Mouse (Mus musculus) mouse trophoblast stem cell (cell line): Measurements from ENCODE around the gene Rpl28.
"Not testable (repeated sequence)": the region's sequence is repeated elsewhere in the genome, so short reads cannot be mapped to it uniquely, and the experiment has no call there.

Source experiments
- in situ Hi-C, 2 experiments: fragments of 300-500 bp; cut with MseI, MboI; formaldehyde crosslinking; loops; 2 replicates in 1 of 2; 3 replicates in 1 of 2; pipeline ENCODE4 v1.15.1; 2025

The Rpl28 gene

DNA sequence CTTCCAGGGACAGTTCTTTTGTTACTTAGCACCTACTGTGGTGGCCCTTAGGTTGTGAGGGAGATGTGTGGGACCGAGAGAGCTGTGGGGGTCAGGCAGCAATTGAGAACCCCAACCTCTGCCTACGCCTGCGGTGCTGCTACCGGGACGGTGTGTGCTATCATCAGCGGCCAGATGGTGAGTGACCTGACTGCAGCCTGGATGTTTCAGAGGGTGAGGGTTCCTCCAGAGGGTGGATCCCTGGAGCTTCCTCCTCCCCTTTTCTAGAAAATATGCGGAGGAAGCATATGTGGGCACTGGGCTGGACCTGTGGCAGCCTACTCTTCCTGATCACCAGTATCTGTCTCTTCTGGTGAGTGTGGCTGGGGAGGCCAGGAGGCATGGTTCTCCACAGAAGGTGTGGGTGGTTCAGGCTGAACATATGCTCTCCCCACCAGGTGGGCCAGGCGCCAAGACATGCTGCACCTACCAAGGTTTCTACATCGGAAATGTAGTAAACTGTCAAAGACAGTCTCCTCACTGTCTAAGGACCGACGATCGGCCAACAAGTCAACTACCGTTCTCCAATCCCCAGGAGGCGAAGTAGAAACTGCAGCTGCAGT, 8.9 kb upstream of the Rpl28 start:
- in situ Hi-C loops = no loop called here

DNA sequence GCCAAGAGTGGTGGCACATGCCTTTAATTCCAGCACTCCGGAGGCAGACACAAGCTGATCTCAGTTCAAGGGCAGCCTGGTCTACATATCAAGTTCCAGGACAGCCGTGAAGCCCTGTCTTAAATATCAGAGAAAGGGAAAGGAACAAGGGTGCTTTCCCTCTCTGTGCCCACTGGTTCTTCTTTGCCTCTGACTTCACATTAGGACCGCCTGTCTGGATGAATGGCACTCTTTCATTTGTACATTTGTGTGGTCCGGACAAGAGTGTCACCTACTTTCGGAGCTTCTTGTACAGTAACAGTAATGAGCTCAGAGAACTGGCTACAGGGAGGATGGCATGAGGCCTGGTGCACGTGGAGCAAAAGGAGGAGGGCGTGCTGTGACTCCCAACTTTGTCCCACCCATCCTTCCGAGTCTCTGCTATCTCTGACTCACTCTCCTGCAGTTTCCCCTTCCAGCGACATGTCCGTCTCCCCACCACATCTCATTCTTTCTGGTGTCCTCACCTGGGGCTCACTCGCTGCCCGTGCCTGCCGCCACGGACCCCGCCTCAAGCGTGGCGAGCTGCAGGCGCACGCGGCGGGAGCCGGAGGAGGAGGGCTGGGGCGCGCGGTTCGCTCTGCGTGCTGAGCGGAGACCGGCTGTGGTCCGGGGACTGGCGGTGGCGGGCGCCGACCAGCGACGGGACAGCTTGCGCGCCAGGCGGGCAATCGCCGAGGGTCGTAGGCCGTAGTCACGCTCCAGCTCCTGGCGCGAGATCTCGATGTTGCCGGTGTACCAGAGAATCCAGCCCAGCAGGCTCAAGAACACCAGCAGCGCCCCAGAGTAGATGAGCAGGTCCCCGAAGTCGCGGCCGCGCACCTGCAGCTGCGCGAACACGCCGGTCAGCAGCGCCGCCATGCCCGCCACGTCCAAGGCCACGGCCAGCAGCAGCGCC, 3.9 kb upstream of the Rpl28 start:
- in situ Hi-C loops = no loop called here

DNA sequence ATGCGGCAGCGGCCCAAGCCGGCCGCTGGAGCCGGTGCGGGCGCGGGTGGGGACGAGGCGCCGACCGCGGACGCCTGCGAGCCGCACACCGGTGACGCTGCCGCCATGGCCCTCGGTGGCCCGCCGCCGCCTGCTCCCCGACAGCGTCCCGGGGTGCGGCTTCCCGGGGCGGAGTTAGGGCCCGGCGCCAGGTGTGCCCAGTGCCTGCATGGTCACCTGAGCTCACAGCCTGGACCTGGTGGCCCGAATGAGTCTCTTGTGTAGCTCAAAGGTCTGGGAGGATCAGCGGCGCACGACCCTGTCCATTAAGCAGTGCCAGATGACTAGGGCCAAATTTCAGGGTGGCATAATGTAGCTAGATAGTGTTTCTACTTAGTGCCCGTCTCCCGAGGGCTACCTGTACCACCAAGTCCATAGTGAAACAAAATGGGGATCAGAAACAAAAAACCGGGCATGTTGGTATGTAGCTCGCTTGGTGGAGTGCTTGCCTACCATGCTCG, 3.2 kb upstream of the Rpl28 start, which contains the start of gene Tmem238:
Gene Tmem238 (minus strand): TSS at position 221 of the 500 bp plus-strand sequence.
- in situ Hi-C loops = no loop called here

DNA sequence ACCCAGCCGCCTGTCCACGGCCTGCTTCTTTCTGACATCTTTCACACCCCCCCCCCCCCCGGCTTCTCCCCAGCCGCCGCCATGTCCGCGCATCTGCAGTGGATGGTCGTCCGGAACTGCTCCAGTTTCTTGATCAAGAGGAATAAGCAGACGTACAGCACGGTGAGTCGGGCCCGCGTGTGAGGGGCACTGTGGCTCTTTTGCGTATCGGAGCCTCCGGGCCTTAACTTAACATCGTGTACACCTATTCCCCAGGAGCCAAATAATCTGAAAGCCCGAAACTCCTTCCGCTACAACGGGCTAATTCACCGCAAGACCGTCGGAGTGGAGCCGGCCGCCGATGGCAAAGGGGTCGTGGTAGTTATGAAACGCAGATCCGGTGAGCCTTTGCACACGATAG, 574 bp downstream of the Rpl28 start:
- in situ Hi-C loops = not testable (repeated sequence)

DNA sequence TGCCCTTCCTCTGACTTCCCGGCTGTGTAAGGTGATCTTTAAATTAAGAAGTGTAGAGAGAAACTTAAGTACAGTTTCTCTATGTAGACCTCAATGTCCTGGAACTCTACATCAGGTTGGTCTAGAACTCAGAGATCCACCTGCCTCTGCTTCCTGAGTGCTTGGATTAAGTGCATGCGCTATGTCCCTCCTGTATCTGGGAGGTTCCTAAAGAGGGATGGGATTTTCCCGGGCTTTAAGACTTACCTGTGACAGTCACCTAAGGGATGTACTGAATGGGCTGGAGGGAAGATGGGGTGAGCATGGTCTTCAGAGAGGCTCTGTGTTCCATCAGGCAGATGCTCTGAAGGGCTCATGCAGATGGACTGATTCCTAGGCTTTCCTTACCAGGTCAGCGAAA, 1.0 kb downstream of the Rpl28 start:
- in situ Hi-C loops = no loop called here

DNA sequence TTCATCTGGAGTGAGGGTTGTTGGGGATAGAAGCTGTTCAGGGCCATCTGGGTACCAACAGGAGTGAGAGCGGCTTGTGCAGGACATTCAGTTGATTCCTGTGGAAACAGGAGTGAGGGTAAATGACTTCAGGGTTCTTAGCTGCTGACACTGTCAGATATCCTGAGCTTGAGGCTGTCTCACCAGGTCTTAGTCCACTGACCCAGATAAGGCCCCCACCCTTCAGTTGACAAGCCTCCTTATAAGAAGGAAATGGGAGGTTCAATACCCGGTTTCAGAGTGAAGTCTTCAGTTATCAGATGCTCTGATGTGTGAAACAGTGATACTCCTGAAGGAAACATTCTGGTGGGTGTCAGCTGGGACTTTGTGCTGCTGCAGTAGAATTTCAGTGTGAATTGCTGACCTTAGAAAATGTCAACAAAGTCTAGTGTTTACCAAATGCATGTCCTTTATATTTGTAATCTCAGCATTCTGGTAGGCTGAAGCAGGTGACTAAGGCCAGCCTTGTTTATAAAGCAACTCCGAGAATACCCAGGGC, 2.0 kb downstream of the Rpl28 start:
- in situ Hi-C loops = no loop called here

DNA sequence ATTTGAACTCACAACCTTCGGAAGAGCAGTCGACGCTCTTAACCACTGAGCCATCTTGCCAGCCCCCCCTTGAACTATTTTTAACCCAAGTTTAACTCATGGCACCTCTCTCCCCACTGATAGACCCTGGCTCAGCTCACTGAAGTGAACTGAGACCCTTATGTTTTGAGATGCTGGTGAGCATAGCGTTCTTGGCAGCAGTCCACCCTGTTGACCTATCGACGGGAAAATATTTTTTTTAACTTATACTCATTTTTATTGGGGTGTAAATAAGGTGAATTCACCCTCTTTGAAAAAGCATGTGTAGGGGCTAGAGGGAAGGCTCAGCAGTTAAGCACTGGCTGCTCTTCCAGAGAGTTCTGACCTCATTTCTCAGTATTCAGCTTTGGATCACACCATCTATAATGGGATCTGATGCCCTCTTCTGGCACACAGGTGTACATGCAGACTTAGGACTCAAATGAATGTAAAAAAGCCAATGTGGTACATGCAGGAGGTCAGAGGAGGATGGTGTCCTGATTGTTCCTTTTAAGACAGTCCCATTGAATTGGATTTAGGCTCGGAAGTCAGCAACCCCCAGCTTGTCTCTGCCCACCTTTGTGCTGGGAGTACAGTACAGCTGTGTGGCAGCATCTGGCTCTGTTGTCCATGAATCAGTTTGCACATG, 3.2 kb downstream of the Rpl28 start:
- in situ Hi-C loops = no loop called here

DNA sequence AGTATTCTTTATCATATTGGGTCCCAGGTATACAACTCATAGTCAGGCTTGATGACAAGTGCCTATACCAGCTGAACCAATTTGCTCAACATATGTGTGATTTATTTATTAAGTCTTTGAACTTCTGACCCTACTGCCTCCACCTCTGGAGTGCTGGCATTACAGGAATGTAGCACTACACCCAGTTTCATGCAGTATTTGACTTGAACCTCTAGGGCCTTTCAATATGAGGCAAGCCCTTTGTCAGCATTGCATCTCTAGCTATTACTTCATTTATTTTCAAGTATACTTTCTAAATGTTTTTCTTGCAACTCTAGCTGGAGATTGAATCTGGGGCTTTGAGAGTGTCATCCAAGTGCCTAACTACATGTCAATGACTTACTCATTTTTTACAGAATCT, 9.6 kb downstream of the Rpl28 start:
- in situ Hi-C loops = loop anchor here in 1 of 2 experiments (10.0 kb wide), 1 partner anchor 63 kb away; no protein-coding TSS in a partner anchor

DNA sequence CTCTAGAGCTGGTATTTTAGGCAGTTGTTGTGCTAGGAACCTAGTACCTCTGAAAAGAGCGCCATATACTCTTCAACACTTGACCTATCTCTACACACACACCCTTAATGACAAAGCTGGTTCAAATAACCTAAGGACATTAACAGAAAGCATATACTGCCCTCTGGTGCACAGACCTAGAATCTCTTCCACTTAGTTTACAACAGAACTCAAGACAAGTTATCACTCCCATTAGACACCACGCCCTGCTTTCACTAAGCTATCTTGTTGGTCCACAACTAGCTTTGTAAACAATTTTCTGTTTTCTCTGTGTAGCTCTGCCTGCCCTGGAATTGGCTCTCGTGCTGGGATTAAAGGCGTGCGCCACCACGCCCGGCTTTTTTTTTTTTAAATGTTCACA, 14.0 kb downstream of the Rpl28 start:
- in situ Hi-C loops = loop anchor here in 1 of 2 experiments (10.0 kb wide), 1 partner anchor 58 kb away; no protein-coding TSS in a partner anchor

DNA sequence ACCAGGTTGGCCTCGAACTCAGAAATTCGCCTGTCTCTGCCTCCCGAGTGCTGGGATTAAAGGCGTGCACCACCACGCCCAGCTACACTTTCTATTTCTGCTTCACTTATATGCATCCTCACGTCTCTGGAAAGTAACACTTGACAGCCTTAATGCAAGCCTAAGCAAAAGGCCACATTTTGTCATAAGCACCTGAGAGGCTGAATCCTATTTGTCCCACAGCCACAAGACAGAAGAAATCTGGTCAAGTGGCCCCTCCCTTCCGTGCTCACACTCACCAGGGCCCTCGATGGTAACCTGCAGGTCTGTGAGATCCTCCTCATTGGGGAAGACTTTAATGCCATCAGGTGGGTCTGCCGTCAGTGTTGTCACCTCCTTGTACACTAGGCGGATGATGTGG, 18.5 kb downstream of the Rpl28 start:
- in situ Hi-C loops = not testable (repeated sequence)

DNA sequence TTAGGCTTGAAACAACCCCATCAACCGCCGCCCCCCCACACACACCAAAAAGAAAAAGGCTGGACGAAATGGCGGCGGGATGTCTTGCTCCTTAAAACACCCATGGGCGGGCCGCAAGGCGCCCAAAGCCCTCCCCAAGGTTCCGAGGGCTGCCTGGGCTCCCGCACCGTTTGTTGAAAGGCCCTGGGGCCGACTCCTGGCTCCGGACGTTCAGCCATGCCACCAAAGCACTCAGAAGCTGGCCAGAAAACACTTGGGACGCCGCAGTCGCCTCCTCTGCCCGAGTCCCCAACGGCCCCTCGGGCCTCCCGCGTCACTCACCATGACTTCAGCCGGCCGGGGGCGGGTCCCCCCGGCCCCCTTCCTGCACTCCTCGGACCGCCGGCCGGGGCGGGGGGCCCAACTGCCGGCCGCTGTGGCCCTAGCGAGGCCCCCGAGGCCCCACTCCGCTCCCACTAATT, 19.2 kb downstream of the Rpl28 start:
- in situ Hi-C loops = no loop called here

DNA sequence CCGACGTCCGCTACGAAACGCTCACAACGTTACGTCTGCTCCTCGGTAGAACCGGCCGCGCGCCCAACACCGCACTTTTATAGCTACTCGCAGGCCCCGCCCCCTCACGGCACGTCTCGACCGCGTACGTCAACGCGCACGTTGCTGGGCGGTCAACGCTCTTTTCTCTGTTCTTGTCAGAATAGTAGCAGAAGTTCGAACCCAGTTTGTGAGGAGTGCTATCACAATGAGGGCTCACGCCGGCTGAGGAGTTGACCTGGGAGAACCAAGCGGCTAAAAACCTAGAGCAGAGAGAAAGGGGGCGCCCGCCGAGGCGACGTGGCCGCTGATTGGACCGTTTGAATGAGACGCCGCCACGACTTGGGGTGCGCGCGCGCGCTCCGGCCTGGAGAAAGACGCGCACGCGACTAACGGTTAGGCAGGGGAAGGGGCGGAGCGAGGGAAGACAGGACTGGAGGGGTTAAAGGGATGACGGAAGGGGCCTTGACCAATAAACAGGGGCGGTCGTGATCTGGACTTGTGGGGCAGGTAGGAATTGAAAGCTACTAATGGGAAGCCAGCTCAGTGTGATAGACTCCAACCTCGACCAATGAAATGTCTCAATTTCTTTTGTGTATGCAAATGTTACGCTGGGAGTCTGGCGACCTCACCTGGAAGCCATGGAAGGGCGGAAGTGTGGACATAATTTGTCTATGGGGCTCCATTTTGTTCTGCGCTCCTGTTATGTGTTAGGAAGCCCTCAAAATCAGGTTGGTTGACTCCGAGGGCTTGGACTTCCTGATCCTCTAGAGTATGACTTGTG, 19.8 kb downstream of the Rpl28 start, which contains the start of gene Ube2s:
Gene Ube2s (minus strand): TSS at position 288 of the 802 bp plus-strand sequence.
- in situ Hi-C loops = no loop called here

DNA sequence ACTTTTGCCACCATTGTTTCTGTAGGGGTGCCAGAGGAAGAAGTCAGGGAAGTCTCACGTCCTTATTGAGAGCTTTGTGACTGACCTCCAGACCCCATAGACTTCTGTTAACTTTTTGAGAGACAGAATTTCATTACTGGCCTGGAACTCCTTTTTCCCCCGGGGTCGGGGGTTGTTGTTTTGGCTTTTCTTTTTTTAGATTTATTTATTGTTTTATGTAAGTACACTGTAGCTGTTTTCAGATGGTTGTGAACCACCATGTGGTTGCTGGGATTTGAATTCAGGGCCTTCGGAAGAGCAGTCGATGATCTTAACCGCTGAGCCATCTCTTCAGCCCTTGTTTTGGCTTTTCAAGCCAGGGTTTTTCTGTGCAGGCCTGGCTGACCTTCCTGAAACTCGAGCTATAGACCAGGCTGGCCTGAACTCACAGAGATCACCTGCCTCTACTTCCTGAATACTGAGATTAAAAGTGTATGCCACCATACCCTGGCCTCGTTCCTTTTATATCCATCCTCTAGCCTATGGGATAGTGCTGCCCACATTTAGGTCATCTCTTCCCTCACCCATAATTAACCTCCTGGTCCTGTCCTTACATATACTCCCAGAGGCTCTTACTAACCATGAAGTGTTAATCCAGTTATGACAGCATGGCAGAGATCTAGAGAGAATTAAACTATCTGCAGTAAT, 20.6 kb downstream of the Rpl28 start:
- in situ Hi-C loops = no loop called here

DNA sequence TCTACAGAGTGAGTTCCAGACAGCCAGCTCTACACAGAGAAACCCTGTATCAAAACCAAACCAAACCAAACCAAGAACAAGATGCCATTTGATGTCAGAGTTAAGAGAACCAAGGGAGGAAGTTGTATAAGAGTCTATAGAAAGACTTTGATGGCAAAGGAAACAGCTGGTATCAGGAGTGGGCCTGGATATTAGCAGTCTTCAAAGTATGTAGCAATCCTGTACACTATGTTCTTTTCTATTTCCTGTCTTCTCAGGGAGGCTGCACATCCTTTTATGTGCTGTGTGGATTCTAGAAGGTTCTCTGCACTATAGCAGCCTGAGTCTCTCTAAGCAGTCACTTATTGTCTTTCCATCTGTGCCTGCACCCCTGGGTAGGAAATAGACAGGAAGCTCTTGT, 23.9 kb downstream of the Rpl28 start:
- in situ Hi-C loops = no loop called here

DNA sequence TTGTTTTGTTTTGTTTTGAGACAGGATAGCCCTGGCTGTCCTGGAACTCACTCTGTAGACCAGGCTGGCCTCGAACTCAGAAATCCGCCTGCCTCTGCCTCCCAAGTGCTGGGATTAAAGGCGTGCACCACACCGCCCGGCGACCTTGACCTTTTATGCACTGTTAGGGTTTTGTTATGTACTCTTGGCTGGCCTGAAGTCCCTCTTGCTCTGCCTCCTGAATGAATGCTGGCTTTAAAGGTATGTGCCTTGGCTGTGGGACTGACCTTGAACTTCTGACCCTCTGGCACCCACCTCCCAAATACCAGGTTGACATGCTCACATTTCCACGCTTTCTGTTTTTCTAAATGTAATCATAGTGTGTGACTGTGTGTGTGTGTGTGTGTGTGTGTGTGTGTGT, 28.3 kb downstream of the Rpl28 start:
- in situ Hi-C loops = not testable (repeated sequence)

DNA sequence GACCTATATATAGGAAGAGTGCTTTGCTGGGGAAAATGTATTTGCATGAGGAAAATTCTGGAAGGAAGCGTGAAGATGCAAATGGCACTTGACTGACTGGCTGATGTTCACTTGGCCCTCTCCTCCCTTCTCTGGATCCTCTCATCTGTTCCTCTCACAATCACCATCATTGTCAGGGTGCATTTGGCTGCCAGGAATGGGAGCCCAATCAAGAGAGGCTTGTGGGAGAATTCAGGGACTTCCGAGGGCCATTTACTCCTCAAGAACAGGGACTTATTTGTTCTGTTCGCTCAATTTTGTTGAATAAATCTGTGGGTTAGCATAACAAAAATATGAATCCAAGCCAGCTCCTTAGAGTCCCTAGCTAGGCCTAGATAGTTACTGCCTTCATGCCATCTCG, 29.0 kb downstream of the Rpl28 start:
- in situ Hi-C loops = no loop called here

DNA sequence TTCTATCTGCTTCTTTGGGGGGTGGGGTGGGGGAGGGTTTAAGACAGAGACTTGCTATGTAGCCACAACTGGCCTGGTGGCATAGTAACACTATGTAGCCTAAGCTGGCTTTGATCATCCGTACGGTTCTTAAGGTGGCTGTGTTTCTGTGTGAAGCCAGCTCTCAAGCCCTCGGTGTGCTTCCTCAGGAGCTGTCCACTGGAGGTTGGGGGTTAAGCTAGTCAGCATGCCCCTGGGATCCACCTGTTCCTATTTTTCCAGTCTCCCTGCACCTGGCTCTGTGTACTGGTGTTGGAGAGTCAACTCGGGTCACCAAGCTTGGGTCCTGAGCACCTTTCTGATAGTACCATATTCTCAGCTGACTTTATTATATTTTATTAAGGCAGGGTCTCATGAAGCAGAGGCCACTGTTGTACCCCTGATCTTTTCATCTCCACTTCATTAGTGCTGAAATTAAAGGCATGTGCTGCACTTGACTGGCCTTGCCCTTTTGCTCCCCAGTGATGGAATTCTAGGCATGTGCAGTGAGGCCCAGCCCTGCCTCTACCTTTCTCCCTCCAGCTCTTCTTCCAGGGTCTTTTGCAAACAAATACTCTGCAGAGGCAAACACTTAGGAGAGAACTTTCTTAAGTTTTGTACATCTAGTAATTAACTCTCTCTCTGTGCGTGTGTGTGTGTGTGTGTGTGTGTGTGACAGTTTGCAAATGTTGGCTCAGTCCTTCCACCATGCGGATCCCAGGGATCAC, 29.7 kb downstream of the Rpl28 start:
- in situ Hi-C loops = no loop called here

DNA sequence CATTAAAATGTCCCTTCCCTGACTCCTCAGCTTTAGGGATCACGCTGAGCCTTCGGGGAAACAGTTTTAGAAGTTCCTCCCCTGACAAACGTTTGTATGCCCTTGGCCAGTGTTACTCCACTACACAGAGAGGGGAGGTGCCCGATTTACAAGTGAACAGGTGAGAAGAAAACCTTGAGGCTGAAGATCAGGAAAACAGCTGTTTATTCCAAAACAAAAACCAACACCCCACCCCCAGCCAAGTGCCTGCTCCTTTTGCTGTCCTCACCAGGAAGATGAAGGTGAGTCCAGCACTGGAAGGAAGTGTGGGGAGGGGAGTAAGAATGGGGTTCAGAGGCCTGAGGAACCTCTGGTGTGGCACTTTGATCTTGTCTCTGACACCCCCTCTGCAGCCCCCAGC, 32.7 kb downstream of the Rpl28 start:
- in situ Hi-C loops = no loop called here

DNA sequence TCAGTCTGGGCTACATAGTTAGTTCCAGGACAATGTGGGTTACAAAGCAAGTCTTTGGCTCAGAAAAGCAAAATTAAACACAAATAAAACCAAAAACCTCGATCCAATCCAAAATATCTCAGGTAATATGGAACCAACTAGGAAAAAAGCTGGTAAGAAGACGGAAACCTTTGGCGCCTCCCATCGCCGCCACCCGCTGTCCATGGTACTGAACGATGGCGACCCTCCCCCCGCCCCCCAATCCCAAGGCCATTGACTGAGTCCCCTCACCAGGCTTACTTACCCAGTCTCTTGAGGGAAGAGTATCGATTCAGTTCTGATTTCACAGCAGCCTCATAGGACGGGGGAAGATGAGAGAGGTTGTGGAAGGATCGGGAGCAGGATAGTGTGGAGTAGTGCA, 37.8 kb downstream of the Rpl28 start:
- in situ Hi-C loops = no loop called here
